Mouse (Mus musculus) frontal cortex, adult 2 months (tissue): ENCODE measurements at regions not wholly inside any gene's neighbourhood (a gene's known extent, or its start where the extent isn't known, plus 50 kb on each side); places are given as distances from the start of the nearest gene placed in this dataset.
"Not testable (repeated sequence)": the region's sequence is repeated elsewhere in the genome, so short reads cannot be mapped to it uniquely, and the experiment has no call there.

ENCODE experiments used
- DNase-seq, 2 experiments: peaks; one replicate each; pipeline ENCODE4 v3.0.0; 2022; ENCODE audit warnings: low spot score in 1 of 2; ENCODE audit errors: extremely low spot score in 1 of 2

DNA sequence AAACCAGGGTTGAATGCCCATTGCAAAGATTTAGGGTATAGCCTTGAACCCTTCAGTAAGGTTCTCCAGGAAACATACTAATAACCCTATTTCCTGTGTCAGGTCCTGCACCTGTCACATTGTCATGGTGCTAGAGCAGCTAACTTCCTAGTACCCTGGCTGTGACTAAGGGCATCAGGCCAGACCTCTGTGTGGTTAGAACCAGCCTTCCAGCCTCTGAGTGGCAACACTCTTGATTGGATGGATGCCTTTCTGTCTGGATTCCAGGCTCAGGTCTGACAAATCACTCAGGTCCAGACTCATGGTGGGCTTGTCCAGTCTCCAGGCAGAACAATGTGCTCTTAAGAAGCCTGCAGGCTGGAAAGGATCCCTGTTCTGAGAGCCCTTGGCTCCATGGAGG, 426.2 kb upstream of the Zfp507 start:
- no peak for DNase-seq

GRCm38 (mm10) chr7:36224416-36224815, 421.6 kb upstream of the Zfp507 start:
- no peak for DNase-seq

DNA sequence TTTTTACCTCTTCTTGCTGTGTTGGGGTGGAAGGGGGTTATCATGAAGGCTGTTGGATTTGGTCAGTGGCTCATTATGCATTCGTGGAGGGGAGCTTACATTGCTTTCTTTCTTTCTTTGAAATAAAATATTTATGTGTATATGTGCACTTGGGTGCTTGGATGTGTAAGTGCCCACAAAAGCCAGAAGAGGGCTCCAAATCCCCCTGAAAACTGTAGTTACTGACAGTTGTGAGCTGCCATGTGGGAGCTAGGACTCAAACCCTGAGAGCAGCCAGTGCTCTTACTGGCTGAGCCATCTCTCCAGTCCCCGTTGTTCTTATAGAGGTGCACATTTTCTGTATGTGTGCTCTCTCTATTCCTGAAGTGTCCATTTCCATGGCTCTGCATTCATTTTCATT, 415.6 kb upstream of the Zfp507 start:
- no peak for DNase-seq

DNA sequence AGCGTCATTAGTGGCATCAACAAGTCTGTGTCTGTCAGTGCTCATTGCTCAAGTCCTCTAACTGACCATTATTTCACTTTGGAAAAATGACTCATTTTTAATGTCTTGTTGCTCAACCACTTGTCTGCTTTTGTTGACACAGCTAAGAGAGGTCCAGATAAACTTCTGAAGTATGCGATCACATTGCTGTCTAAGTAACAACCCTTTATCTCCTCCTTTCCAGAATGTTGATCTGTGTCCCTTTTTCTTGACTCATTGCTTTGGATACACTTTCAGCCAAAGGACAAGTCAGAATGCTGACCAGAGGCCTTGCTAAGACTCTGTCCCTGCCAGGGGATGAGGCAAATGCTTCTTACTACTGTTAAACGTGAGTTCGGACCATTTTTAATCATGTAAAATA, 407.2 kb upstream of the Zfp507 start:
- DNase-seq: no peak

- DNase-seq: peak in 1 of 2 experiments; percentile 33
Measured at GRCm38 (mm10) chr7:36207525-36208260, 404.9 kb upstream of the Zfp507 start.

DNA sequence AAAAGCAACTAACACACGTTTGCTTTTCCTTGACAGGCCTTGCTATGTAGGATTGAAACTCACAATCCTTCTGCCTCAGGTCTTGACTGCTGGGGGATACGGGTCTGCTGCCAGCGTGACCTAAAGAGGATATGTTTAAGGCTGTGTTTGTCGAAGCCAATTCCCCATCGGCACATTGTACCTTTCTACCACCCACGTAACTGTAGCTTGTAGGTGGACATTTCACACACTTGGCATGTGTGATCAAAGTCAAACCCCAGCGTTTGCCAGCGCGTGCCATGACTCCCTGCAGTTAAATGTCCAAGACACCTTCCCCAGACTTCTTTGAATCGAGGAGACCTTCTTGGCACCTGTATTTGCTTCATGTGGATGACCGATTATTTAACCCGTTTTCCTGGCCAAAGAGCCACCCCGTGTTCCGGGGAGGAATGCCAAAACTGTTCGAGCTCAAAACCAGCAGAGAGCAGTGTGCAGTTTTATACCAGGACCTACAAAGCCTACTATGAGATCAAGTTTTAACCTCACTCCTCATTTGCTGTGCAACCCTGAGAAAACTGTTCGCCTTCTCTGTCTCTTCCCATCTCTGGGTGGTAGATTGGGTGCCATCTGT, 395.4 kb upstream of the Zfp507 start:
- DNase-seq: no peak

GRCm38 (mm10) chr7:36196154-36196720, 393.4 kb upstream of the Zfp507 start:
- DNase-seq: no peak

DNA sequence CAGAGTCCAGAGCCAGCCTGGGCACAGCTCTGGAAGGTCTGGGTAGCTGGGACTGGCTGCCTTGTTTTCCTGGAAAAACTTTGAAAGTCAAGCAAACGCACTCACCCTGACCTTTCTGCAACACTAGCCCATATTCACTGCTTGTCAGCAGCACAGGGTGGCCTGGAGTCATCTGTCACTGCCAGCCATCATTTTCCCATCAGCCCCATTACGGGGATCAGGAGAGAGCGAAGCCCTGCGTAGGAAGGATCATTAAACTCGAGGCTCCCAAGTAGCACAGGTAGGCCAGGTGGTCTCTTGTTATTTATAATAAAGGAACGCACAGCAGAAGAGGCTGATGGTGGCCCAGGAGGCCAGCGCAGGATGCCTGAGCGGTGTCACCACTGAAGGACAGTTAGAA, 389.8 kb upstream of the Zfp507 start:
- no peak for DNase-seq

- DNase-seq: no peak
Measured at GRCm38 (mm10) chr7:36177947-36178346, 375.1 kb upstream of the Zfp507 start.

- DNase-seq: peak in 1 of 2 experiments; percentile 27
Measured at GRCm38 (mm10) chr7:36175296-36175695, 372.5 kb upstream of the Zfp507 start.

DNA sequence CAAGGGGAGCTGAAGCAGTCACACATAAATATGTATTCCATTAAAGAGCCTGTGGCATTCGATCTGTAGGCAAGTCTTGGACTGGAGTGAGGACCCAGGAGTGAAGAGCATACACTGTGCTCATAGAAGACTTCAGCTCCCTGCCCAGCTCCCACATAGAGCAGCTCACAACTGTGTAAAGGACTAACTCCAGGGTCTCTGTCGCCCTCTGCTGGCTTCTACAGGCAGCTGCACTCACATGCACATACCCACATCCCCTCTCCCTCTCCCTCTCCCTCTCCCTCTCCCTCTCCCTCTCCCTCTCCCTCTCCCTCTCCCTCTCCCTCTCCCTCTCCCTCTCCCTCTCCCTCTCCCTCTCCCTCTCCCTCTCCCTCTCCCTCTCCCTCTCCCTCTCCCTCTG, 369.7 kb upstream of the Zfp507 start:
- not testable (repeated sequence) for DNase-seq

GRCm38 (mm10) chr7:36157270-36157945, 354.6 kb upstream of the Zfp507 start:
- no peak for DNase-seq

DNA sequence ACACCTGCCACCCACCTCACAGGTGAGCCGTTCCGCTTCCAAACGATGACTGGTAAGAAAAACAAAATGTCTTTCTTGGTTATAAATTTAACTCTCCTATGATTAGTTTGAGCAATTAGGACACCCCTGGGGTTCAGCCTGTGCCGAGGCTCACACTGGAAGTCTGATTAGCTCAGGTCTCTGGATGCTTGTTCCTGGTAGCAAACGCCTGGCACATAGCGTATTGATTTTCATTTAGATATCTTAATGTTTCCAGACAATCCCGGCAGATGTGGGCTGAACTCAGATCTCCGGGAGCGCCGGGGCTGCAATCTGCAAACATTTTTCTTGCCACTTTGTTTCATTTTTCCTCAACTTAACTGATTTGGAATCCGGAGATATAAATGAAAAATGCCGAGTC, 353.8 kb upstream of the Zfp507 start:
- DNase-seq: no peak

- DNase-seq: no peak
Measured at GRCm38 (mm10) chr7:36155576-36155975, 352.8 kb upstream of the Zfp507 start.

GRCm38 (mm10) chr7:36155159-36155558, 352.4 kb upstream of the Zfp507 start:
- no peak for DNase-seq

DNA sequence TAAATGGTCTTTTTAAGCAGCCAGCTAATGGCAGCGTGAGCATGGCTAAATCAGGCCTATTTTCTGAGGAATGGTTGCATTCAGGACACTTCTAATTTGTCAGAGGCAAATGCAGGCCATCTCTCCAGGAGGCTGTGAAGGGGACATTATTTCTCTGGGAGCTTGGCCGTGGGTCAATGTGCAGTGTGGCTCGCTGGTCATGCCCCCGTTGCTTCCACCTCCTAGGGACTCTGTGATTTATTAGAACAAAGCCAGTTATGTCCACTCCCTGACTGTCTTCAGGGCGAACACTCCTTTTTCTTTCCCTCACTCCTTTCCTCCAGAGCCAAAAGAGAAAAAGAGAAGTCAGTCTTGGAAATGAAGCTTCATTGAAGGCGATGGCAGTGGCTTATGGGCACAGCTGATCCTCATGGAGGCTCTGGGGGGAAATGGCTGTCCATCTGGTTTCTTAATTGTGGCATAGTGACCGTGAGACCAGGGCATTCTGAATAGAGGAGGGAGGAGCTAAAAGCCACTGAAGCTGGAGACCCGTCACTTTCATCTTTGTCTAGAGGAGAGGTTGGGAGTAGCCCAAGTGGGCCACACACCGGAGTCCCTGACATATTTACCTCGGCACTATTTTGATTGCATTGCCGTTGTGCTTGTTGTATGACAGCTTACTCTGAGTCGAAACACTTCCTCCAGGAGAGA, 348.2 kb upstream of the Zfp507 start:
- DNase-seq: no peak

DNA sequence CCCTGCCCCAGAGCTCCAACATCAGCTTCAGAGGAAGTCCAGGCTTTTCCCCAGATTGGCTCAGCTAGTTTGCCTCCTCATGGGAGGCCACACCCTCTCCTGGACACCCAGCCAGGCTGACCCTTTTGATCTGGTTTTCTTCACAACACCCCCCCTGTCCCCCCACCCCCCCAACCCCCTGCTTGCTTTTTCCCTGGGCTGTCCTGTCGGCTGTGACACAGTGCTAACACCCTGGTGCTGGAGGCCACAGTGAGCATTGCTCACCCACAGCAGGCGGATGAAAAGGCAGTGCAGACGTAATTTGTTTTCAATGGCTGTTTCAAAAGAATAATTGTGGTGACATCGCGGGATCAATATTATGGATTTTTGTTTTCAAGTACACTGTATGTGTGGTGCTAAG, 333.8 kb upstream of the Zfp507 start:
- DNase-seq: no peak

DNA sequence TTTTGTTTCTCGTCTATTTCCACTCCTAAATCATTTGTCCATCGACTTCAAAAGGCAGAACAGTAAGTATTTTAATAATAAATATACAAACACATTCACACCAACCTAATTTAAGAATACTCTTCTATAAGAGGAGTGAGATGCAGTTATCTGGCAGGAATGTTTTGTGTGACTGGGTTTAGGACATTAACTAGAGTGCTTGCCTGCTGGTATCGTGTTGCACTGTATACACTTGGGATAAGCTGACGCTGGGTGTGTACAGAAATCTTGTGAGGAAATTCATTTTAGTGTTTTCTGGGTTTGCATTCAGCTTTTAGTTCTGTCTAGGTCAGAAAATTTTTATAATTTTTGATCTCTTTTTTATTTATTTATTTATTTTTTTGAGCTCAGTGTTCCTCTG, 331.8 kb upstream of the Zfp507 start:
- DNase-seq: no peak

DNA sequence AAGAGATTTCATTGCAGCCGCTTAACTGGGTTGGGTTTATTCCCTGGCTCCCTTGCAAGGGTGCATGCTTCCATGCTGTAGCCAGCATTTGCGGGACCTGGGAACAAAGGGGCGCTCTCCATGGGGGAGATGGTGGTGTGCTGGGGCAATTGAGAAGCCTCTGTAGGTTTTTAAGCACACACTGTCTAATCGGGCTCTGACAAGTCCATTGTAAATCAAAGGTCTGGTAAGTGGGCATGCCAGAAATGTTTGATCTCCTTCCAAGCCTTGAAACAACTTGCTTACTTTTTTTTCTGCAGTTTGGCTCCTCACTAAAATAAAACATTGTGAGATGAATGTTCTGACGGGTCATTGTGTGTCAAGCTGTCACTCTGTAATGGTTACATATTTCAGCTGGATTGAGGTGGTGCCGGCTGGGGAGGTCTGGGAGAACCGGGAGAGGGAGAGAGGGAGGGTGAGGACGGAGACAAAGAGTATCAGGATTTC, 330.9 kb upstream of the Zfp507 start:
- DNase-seq: peak in 1 of 2 experiments; percentile 5

- DNase-seq: no peak
Measured at GRCm38 (mm10) chr7:36133026-36133425, 330.2 kb upstream of the Zfp507 start.

GRCm38 (mm10) chr7:36132569-36132968, 329.8 kb upstream of the Zfp507 start:
- DNase-seq: no peak
